Mouse (Mus musculus) CH12F3 (cell line): ENCODE measurements at regions not wholly inside any gene's neighbourhood (a gene's known extent, or its start where the extent isn't known, plus 50 kb on each side); places are given as distances from the start of the nearest gene placed in this dataset.

Source experiments
- in situ Hi-C: fragments of 300-500 bp; cut with MboI; formaldehyde crosslinking; loops from 2 replicates; pipeline ENCODE4 v1.14.3; 2020; ENCODE audit warnings: low sequenced_read_pairs

- in situ Hi-C loops = no loop called here
Measured at GRCm38 (mm10) chr2:103848923-103849700, 51.7 kb upstream of the Caprin1 start.

DNA sequence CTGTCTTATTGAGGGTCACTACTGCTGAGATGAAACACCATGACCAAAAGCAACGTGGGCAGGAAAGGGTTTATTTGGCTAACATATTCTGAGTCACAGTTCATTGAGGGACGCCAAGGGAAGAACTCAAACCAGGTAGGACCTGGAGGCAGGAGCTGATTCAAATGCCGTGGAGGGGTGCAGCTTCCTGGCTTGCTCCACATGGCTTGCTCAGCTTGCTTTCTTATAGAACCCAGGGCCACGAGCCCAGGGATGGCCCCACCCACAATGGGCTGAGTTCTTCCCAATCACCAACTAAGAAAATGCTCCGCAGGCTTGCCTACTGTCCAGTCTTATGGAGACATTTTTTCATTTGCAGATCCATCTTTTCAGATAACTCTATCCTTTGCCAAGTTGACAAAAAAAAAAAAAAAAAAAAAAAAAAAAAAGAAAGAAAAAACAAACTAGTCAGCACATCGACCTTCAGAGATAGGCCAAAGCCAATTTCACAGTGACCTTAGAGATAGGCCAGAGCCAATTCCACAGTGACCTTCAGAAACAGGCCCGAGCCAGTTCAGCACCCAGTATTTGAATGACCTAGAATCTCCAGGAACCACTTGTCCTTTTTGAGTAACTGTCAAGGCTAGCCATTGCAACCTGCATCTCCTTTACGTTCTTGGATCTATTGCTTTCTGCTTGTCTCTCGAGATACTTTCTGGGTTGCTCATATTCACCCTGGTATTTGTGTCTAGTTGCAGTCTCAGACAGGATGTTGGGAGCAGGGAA is 52.5 kb upstream of the Caprin1 start:
- in situ Hi-C loops = no loop called here

GRCm38 (mm10) chr2:103850531-103850816 is 53.0 kb upstream of the Caprin1 start:
- in situ Hi-C loops = no loop called here

DNA sequence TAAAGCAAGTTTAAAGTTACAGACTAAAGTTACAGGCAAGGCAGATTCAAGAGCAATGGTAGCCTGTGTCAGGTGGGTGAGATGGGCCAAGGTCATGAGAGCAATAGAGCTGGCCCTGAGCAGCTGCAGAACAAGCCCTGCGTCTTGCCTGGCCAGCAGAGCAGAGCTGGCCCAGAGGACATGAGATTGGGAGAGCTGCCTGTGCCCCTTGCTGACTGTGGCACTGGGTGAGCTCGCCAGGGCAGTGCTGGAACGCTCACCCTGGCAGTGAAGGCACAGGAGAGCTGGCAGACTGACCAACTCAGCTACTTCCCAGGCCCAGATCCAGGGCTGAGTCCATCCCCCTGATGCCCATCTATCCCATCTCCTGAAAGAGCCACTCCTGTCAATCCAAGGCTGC is 53.7 kb upstream of the Caprin1 start:
- in situ Hi-C loops = no loop called here

DNA sequence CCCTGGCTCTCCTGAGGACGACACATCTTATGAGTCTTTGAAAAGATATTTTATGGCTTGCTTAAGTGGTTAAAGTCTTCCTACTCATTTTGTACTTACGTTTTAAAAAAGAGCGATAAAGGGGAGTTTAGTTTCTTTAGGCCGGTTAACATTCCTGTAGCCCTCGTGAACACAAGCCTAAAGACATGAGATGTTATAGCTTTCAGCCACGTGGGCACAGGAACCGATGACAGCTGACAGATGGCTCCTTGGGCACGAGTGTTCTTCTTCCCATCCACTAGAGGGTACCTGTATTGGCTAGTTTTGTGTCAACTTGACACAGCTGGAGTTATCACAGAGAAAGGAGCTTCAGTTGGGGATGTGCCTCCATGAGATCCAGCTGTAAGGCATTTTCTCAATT is 63.8 kb upstream of the Caprin1 start:
- in situ Hi-C loops = loop anchor here (10.0 kb wide), 1 partner anchor 296 kb away; the partner anchor contains the start of gene Abtb2

DNA sequence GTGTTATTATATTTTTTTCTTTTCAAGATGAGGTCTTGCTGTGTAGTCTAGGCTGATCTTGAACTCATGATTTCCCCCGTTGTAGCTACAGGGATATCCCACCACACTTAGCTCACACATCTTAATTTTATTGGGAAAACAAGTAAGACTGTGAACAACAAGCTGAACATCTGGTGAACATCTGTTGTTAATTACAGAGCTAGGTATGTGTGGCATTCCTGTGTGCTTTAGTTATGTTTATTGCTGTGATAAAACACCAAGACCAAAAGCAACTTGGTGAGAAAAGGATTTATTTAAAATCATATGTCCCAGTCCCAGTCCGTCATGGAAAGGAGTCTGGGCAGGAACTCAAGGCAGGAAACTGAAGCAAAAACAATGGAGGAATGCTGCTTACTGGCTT is 66.8 kb upstream of the Caprin1 start:
- in situ Hi-C loops = loop anchor here (10.0 kb wide), 1 partner anchor 299 kb away; the partner anchor contains the start of gene Abtb2

DNA sequence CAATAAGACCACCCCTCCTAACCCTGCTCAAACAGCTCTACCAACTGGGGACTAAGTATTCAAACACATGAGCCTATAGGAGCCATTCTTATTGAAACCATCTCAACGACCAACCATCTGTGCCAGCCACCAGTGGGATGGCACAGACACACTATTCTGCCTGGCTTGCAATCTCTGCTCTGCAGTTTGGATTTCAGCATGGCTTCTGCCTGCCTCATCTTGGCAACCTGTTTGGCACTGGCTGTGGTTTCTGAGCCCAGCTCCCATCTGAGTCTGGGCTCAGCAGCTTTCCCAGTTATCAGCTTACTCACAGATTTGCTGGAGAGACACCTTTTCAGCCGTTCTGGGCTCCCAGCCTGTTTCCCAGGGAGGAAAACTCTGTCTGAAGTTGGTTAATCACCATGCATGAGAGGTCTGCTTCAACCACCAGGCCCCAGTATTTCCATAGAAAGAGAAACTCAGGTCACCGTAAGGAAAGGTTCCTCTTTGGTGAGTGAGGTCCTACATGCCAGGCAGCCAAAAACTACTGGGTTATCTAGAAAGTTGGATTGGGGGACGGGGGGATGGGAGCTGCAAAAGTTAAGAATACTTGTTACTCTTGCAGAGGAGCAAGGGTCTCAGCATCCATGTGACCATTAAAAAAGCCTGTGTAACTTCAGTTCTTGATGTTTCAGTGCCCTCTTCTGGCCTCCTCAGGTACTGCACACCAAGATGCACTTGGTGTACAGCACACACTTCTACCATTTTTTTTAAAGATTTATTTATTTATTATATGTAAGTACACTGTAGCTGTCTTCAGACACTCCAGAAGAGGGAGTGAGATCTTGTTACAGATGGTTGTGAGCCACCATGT is 68.1 kb upstream of the Caprin1 start:
- in situ Hi-C loops = loop anchor here (10.0 kb wide), 1 partner anchor 301 kb away; the partner anchor contains the start of gene Abtb2

GRCm38 (mm10) chr2:103867241-103867957 is 70.0 kb upstream of the Caprin1 start:
- in situ Hi-C loops = loop anchor here (10.0 kb wide), 1 partner anchor 303 kb away; the partner anchor contains the start of gene Abtb2

DNA sequence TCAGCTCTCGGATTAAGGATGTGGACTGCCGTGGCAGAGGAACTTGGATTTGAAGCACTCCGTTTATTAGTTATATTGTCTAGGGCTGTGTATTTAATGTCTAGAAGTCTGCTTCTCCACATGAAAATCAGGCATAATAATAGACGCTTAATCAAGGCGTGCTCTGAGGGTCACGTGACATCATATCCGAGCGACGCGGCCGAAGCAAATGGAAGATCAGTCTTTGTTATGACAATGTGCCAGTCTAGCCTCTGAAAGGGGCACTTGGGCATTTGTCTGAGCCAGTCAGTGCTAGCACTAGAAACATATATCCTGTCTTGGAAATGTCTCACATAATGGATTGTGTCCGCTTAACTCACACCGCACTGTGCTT is 70.5 kb upstream of the Caprin1 start:
- in situ Hi-C loops = loop anchor here (10.0 kb wide), 1 partner anchor 303 kb away; the partner anchor contains the start of gene Abtb2

- in situ Hi-C loops = loop anchor here (10.0 kb wide), 1 partner anchor 304 kb away; the partner anchor contains the start of gene Abtb2
Measured at GRCm38 (mm10) chr2:103868655-103869054, 71.2 kb upstream of the Caprin1 start.

DNA sequence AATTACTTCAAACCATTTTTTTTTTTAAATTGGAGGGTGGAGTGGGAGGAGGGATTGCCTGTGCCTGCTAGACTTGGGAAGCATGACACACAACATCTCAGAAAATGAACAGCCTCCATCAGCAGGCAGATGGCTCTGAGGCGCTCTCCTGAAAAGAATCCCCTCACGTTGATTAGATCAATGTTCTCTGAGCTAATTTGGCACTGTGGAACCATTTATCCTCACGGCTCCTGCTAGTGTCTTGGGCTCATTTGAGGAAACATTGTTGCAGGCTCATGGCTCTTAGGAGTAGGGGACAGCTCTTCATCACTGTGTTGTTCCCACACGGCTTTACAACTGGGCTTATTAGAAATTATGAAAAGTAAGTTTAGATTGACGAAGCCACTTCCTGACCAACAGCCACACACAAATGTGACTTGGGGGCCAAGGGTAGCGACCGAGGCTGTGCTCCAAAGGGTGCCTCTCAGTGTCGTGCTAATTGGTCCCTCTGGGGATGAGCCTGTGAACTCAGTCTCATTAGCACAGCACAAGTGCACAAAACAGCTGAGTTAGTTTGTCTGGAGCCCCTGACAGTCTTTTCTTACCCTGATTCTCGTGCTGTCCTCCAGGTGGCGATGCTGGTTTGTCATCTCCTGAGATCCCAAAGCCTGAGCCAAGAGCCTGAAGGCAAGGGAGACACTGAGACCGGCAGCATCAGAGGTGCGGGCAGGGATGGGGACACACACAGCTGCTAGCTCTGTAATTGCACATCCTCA is 74.2 kb upstream of the Caprin1 start:
- in situ Hi-C loops = no loop called here

DNA sequence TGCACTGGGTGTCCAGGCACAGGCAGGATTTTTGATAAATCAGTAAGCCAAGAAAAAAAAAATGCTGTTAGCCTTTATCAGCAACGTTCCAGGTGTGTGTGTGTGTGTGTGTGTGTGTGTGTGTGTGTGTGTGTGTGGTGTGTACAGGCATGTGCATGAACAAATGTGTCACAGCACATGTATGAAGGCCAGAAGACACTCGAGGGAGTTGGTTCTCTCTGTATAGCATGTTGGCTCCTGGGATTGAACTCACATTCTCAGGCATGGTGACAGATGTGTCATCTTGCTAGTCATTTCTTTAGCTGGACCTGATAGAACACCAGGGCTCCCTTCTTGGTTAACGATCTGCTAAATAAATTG is 74.8 kb upstream of the Caprin1 start:
- in situ Hi-C loops = no loop called here

DNA sequence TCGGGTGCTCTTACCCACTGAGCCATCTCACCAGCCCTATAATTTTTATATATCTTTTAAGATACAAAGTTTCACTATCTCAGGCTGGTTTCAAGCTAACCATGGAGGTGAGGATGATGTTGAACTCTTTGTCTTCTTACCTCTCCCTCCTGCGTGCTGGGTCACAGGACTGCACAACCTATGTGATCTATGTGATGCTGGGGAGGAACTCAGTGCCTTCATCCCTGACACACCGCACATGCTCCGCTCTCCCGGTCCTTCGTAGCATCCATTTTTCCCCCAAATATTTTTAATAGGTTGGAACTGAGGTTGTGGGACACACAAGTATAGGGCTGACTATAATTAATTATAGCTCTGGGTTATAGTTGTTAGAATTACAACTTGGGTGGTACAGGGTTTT is 75.9 kb upstream of the Caprin1 start:
- in situ Hi-C loops = no loop called here

DNA sequence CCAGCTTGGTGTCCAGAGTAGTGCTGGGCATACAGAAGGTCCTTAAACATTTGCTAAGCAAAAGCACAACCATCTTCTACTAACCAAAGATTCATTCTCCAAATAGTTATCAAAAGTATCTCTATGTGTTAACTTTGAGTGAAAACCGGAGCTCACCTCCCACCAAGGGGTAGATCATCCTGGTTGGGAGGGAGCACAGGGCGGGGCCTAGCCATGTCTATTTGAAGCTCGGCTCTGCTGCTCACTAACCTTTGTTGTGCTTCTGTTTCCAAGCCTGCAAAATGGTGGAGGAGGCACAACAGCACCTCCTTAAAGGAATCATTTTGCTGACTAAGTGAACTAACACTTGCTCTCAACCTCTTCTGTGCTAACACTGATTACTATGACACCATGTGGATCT is 77.0 kb upstream of the Caprin1 start:
- in situ Hi-C loops = no loop called here

- in situ Hi-C loops = no loop called here
Measured at GRCm38 (mm10) chr2:103875754-103876153, 78.3 kb upstream of the Caprin1 start.

DNA sequence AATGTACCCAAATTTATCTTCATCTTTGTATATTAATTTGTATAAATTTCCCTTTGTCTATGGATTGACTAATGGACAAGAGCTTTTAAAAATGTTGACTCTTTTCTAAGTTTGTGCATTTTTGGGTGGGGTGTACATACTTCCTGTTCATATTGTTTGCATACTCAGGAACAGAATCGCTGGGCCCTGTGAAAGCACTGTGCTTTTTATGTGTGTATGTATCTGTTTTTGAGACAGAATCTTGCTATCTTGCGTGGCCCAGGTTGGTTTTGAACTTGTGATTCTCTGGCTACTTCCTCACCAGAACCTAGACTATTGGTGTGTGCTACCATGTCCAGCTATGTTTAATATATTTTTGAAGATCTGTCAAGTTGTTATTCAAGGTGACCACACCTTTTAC is 78.8 kb upstream of the Caprin1 start:
- in situ Hi-C loops = no loop called here

GRCm38 (mm10) chr2:103881026-103881763 is 76.6 kb upstream of the Lmo2 start:
- in situ Hi-C loops = no loop called here

GRCm38 (mm10) chr2:103884926-103885325 is 72.9 kb upstream of the Lmo2 start:
- in situ Hi-C loops = loop anchor here (5.0 kb wide), 1 partner anchor 87 kb away; no protein-coding TSS in a partner anchor

DNA sequence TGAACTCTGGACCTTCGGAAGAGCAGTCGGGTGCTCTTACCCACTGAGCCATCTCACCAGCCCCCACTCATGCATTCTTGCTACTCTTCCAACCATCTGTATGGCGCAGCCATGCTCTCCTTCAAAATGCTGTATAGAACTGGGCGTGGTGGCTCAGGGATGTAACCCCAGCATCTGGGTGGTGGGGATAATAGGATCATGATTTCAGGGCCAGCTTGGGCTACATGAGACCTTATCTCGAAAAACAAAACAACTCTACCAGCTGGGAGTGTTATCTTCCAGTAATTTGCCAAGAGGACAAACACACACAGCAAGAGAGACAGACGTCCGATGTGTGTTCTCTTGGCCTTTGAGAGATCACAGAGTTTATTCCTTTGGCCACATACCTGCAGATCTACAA is 69.8 kb upstream of the Lmo2 start:
- in situ Hi-C loops = loop anchor here (5.0 kb wide), 1 partner anchor 84 kb away; no protein-coding TSS in a partner anchor
